Mouse (Mus musculus) small intestine, adult 2 months (tissue): ENCODE data around the gene Vstm4.

Source experiments
- CTCF ChIP-seq: fragments of 200-500 bp; IDR thresholded peaks from 2 replicates; pipeline ENCODE4 v1.5.1; 2012; ENCODE audit warnings: low read depth, mild to moderate bottlenecking, control low read depth, inconsistent platforms, low read length, moderate library complexity, mixed read lengths; ENCODE audit not compliant: insufficient replicate concordance, insufficient read length; ENCODE audit errors: extremely low read depth
- POLR2A ChIP-seq: fragments of 200-500 bp; IDR thresholded peaks from 2 replicates; pipeline ENCODE4 v1.6.1; 2012; ENCODE audit warnings: low read depth, mild to moderate bottlenecking, control low read depth, inconsistent platforms, low read length, moderate library complexity

GRCm38 (mm10) chr14:32903203-32903602 is 46.6 kb downstream of the Vstm4 start:
- TF ChIP-seq POLR2A: no peak
- TF ChIP-seq CTCF: no peak
